Mouse (Mus musculus) midbrain, embryonic 10.5 days (tissue): ENCODE measurements at regions not wholly inside any gene's neighbourhood (a gene's known extent, or its start where the extent isn't known, plus 50 kb on each side); places are given as distances from the start of the nearest gene placed in this dataset.

Experiments used
- DNase-seq: peaks from one replicate; pipeline ENCODE4 v3.0.0-alpha.2; 2017; ENCODE audit warnings: low spot score
- H3K27ac ChIP-seq: fragments of 300-500 bp; sonication (generic); replicated peaks from 2 replicates; pipeline ENCODE4 v1.5.1; 2016; ENCODE audit warnings: mild to moderate bottlenecking
- H3K27me3 ChIP-seq: fragments of 300-500 bp; sonication (generic); 2 replicates; pipeline ENCODE4 v1.6.1; 2016; ENCODE audit warnings: low read depth, mild to moderate bottlenecking; ENCODE audit not compliant: poor library complexity, severe bottlenecking
- H3K36me3 ChIP-seq: fragments of 300-500 bp; sonication (generic); 2 replicates; pipeline ENCODE4 v1.6.1; 2016; ENCODE audit warnings: mild to moderate bottlenecking, moderate library complexity
- H3K4me1 ChIP-seq: fragments of 300-500 bp; sonication (generic); 2 replicates; pipeline ENCODE4 v1.6.1; 2016
- H3K4me3 ChIP-seq: fragments of 300-500 bp; sonication (generic); 2 replicates; pipeline ENCODE4 v1.5.1; 2016; ENCODE audit warnings: mild to moderate bottlenecking, moderate library complexity
- H3K9me3 ChIP-seq: fragments of 300-500 bp; sonication (generic); replicated peaks from 2 replicates; pipeline ENCODE4 v1.6.1; 2016; ENCODE audit warnings: mild to moderate bottlenecking
- WGBS: fragments of 180-500 bp; shearing (Covaris S2); methylation state at CpG from one replicate; pipeline ENCODE4 v1.1.7; 2016; 5-methylcytosine and 5-hydroxymethylcytosine counted together

DNA sequence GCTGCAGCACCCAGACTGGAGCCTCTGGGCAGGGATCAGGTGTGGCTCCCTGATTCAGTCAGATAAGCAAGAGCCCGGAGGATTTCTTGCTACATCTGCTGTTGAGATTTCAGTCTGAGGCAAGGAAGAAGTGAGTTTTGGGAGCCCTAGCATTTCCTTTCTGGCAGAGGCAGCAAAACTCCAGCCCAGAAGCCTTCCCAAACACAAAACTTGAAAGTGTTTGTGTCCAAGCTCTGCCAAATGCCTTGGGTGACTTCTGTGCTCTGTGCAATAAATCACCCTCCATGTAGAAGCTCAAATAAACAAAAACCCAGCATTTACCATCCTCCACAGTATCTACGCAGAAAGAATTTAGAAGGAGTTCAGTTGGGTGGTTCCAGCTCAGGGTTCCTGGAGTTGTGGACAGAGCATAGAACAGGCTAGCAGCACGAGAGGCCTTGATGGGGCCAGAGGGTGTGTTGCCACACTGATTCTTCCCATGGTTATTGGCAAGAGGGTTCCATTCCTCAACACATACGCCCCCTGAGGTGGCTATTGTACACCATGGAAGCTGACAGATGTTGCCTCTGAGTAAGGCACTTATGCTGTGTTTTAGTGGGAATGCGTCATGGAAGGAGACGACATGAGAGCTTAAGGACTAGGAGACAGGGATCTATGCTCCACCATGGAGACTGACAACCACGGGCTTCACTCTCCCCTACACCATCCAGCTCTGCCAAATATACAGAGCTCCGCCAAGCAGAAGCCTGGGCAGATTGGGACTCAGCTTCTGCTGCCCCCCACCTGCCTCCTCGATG is 125.1 kb downstream of the Tmem17 start:
- no peak overlapping the region for H3K27ac ChIP-seq
- WGBS: 86% methylated on average over 9 of the region's 9 CpGs

DNA sequence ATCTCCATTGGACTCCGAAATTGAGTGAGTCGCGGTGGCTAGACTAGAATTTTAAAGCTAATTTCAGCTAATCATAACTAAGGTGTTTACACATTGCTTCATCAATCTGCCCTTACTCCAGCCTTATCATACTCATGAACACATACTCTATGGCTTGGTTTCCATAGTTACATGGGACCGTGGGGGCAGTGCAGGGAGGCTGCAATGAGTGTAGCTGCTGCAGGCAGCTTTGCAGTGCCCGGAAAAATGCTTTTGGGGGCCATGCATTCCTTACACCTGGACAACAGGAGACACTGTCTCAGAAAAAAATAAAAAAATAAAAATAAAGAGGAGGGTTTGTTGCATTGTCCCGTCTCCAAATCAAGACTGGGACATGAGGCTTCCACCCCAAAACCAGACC is 126.3 kb downstream of the Tmem17 start:
- Histone ChIP-seq H3K36me3 (no peaks in the 10 kb centered on the region), H3K9me3 (no peaks in the 10 kb centered on the region), H3K4me3 (no peak overlapping the region), H3K27me3 (no peaks in the 10 kb centered on the region), H3K4me1 (peaks cover 14% of the 10 kb centered on the region), H3K27ac (no peak overlapping the region)
- 86% methylated on average over 6 of the region's 6 CpGs for WGBS
- DNase-seq: no peak

More for the DNA sequence above, 125.1 kb downstream of the Tmem17 start:
- DNase-seq: no peak
- Histone ChIP-seq H3K4me1 (peaks cover 21% of the 10 kb centered on the region), H3K36me3 (no peaks in the 10 kb centered on the region), H3K27me3 (no peaks in the 10 kb centered on the region), H3K4me3 (no peak overlapping the region), H3K9me3 (no peaks in the 10 kb centered on the region)

DNA sequence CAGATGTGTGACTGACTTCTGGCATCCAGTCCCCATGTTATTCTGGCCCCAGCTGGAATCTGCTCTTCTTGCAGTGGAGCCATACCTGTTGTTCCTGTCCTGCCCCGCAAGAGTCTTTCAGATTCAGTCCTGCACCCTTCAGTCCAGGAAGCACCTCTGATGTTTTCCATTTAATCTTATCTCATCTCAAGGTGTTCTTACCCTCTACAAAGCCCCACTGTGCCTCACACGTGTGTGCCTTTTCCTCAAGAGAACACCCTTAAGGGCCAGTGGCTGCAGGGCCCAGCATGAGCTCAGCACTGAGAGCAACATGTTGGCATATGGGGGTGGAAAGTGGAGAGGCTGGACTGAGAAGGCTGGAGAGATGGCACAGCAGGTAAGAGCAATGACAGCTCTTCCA is 126.8 kb downstream of the Tmem17 start:
- no peak for DNase-seq
- WGBS: 63% methylated on average over 2 of the region's 2 CpGs
- no peaks in the 10 kb centered on the region for H3K36me3 ChIP-seq
- H3K27ac ChIP-seq: no peak overlapping the region
- no peaks in the 10 kb centered on the region for H3K9me3 ChIP-seq
- H3K4me3 ChIP-seq: no peak overlapping the region
- no peaks in the 10 kb centered on the region for H3K27me3 ChIP-seq
- H3K4me1 ChIP-seq: peaks cover 13% of the 10 kb centered on the region

DNA sequence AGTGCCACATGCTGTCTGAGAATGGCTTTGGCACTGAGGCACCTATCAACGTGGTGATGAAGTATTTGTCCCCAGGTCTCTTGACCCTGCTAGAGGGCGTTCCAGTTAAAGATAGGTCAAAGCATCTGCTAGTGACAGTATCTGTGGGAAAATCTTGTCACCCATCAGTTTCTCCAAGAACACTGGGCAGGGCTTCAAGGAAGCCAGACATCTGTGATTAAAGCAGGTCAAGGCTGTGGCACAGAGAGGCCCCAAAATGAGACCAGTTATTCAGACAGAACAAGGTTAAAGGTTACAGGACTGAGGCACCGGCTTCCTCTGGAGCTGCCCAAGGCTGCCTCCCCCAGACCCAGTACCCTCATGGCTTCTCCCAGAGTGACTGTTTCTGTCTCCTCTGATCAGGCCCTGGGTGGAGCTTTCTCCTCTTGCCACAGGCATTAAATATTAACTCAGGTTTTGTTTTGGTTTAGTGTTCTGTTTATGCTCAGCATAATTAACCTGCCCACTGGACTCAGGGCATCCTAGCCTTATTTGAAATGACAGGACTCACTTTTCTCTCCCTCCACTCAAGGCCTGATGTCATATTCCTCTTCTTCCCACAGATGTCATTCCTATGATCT is 128.6 kb downstream of the Tmem17 start:
- DNase-seq: no peak
- Histone ChIP-seq H3K4me1 (0 out of 2 replicates have a peak, but pooled peaks cover 5% of the 10 kb centered on the region), H3K27me3 (no peaks in the 10 kb centered on the region), H3K9me3 (no peaks in the 10 kb centered on the region), H3K4me3 (no peak overlapping the region), H3K36me3 (no peaks in the 10 kb centered on the region), H3K27ac (no peak overlapping the region)
- 61% methylated on average over 3 of the region's 3 CpGs for WGBS

DNA sequence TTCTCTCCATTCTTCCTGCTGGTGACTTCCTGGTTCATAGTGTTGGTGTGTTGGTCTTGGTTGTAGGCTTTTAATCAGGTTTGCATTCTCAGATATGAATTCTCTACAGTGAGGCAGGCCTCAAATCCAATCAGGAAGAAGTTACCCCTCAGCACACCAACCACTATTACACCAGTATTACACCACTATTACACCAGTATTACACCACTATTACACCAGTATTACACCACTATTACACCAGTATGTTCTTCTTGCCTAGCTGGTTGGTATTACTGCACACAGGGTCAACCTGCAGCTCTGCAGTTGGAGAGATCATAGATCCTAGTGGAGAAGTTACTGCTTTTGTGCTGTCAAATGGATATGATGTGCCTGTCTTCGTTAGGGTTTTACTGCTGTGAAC is 129.6 kb downstream of the Tmem17 start:
- Histone ChIP-seq H3K36me3 (no peaks in the 10 kb centered on the region), H3K4me3 (no peak overlapping the region), H3K27me3 (no peaks in the 10 kb centered on the region), H3K4me1 (0 out of 2 replicates have a peak, but pooled peaks cover 5% of the 10 kb centered on the region), H3K27ac (no peak overlapping the region), H3K9me3 (no peaks in the 10 kb centered on the region)
- DNase-seq: no peak
- 96% methylated on average over 1 of the region's 1 CpGs for WGBS

DNA sequence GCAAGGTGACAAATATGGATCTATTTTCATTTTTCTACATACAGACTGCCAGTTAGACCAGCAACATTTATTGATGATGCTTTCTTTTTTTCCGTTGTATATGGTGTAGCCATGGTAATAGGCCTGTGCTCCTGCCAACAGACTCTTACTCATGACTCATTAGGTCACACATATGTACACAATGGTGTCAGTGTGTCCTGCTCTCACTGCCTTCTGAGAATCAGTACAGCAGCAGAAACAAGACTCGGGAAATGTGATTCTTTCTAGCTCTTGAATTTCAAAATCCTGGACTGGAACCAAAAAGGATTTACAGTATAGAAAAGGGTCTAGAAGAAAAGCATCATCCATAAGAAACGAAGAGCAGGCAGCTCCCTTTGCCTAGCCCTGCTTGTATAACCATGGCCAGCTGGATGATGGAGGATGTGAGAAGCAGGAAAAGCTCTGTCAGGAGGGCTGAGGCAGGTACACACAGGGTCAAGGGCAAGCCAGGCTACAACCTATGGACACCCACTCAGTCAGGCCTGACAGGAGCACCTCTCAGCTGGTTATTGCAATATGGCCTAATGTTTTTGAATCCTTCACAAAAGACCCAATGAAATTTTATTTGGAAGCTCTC is 132.2 kb downstream of the Tmem17 start:
- H3K27me3 ChIP-seq: no peaks in the 10 kb centered on the region

DNA sequence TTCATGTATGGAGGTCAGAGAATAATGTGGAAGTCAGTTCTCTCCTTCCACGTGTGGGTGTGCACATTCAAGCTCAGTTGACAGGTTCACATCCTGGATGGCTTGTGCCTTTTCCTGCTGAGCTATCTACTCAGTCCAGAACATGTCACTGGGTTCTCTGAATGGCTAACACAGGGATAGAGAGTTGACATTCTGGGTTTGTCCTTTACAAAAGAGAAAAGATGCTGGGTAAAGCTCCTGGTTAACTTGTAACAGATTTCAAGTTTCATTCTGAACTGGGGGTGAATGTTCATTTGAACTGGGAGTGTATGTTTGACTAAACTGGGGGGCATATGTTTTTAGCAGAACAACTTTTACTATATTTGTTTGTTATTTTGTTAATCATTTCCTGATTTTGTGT is 133.0 kb downstream of the Tmem17 start:
- Histone ChIP-seq H3K36me3 (no peaks in the 10 kb centered on the region), H3K9me3 (no peaks in the 10 kb centered on the region), H3K4me1 (peaks cover 1% of the 10 kb centered on the region; the same call in 1 of the 2 replicates), H3K4me3 (no peak overlapping the region), H3K27me3 (no peaks in the 10 kb centered on the region), H3K27ac (no peak overlapping the region)
- DNase-seq: no peak
- 63% methylated on average over 1 of the region's 1 CpGs for WGBS

More for the DNA sequence above, 132.2 kb downstream of the Tmem17 start:
- no peaks in the 10 kb centered on the region for H3K36me3 ChIP-seq
- H3K4me1 ChIP-seq: no peaks in the 10 kb centered on the region
- DNase-seq: no peak
- no peak overlapping the region for H3K4me3 ChIP-seq
- WGBS: 84% methylated on average over 3 of the region's 3 CpGs
- no peaks in the 10 kb centered on the region for H3K9me3 ChIP-seq
- H3K27ac ChIP-seq: no peak overlapping the region

DNA sequence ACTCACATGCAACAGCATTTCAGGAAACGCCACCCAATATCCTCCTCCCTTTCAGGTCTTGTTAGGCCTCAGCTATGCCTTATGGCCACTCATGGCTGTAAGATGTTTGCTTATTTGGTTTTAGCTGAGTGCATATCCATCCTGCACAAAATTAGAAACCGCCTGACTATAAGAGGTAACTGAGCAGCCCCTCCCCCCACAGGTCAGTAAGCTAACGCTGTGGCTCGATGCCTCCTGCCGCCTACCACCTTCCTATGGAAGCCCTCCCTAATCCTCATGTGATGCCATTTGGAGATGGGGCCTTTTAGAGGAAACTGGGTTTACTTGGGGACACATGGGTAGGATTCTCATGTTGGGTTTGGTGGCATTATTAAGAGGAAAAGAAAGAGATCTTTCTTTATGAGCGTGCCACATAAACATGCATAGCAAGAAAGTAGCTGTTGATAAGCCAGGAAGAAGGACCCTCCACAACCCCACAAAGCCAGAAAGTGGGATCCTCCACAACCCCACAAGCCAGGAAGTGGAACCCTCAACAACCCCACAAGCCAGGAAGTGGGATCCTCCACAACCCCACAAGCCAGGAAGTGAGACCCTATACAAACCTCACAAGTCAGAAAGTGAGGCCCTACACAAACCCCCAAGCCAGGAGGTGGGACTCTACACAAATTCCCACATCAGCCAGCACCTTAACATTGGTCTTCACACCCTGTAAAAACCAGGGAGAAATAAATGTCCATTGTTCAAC is 134.5 kb downstream of the Tmem17 start:
- no peak for DNase-seq
- no peak overlapping the region for H3K4me3 ChIP-seq
- H3K27ac ChIP-seq: no peak overlapping the region
- no peaks in the 10 kb centered on the region for H3K27me3 ChIP-seq
- H3K9me3 ChIP-seq: no peaks in the 10 kb centered on the region
- H3K36me3 ChIP-seq: no peaks in the 10 kb centered on the region
- 72% methylated on average over 6 of the region's 6 CpGs for WGBS
- H3K4me1 ChIP-seq: peaks cover 3% of the 10 kb centered on the region; the same call in 1 of the 2 replicates

DNA sequence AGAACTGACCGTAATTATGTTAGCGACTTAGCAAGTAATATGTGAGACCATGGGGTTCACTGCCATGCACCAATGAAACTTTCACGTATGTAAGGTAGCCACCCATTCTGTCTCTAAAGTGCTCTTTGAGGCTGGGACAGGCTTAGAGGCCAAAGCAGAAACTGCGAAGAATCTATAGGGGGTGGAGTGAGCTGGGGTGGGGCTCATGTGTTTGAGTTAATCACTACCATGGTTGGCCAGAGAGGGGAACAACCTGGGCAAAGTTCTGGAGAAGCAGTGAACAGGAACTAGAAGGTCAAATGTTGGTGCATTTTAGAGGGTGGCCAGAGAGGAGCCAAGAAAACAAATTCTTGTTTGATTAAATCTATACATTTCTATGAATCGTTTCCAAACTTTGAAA is 136.4 kb downstream of the Tmem17 start:
- Histone ChIP-seq H3K9me3 (no peaks in the 10 kb centered on the region), H3K4me3 (no peak overlapping the region), H3K4me1 (peaks cover 3% of the 10 kb centered on the region; the same call in 1 of the 2 replicates), H3K27ac (no peak overlapping the region), H3K36me3 (no peaks in the 10 kb centered on the region), H3K27me3 (no peaks in the 10 kb centered on the region)
- 89% methylated on average over 5 of the region's 5 CpGs for WGBS
- no peak for DNase-seq

DNA sequence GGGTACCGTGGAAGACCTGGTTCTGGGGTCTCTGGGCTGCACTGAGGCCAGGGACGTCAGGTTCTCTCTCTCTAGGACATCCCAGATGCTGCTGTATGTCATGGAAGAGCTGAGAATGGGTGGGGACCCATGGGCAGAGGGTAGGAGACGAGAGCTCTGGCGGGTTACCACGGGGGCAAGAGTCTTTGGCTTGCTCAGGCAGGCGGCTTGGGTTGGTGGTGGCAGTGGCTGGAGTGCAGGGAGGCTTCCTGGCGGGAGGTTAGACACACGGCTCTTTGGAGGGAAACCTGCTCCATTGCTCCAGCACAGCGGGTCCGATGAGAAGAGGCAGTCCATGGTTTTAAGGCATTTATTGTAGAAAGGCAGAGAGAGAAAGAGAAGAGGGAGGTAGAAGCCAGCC is 138.9 kb downstream of the Tmem17 start:
- H3K27me3 ChIP-seq: no peaks in the 10 kb centered on the region
- H3K9me3 ChIP-seq: no peaks in the 10 kb centered on the region
- peaks cover 3% of the 10 kb centered on the region; the same call in 1 of the 2 replicates for H3K4me1 ChIP-seq
- no peaks in the 10 kb centered on the region for H3K36me3 ChIP-seq
- whole genome bisulfite sequencing: 90% methylated on average over 10 of the region's 10 CpGs
- H3K4me3 ChIP-seq: no peak overlapping the region
- no peak overlapping the region for H3K27ac ChIP-seq
- no peak for DNase-seq

DNA sequence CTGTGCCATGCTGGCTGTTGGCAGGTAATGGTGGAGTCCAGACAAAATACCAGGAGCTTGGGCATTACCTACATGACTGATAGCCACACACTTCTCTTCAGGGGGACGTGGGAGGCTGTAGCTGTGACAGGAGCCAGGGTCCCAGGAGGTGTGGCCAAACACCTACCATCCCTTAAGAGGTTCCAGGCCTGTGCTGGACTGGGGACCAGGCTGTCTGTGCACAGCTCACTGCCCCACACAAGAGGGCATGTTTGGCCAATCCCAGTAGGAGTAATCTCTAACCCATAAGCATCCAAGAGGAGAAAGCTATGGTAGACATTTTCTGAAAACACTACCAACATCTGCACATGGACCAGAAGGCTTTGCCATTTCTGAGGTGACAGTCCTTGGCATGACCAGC is 139.4 kb downstream of the Tmem17 start:
- Histone ChIP-seq H3K4me3 (no peak overlapping the region), H3K27me3 (no peaks in the 10 kb centered on the region), H3K4me1 (peaks cover 3% of the 10 kb centered on the region; the same call in 1 of the 2 replicates), H3K36me3 (no peaks in the 10 kb centered on the region), H3K27ac (no peak overlapping the region), H3K9me3 (no peaks in the 10 kb centered on the region)
- WGBS: 68% methylated on average over 1 of the region's 1 CpGs
- DNase-seq: no peak

DNA sequence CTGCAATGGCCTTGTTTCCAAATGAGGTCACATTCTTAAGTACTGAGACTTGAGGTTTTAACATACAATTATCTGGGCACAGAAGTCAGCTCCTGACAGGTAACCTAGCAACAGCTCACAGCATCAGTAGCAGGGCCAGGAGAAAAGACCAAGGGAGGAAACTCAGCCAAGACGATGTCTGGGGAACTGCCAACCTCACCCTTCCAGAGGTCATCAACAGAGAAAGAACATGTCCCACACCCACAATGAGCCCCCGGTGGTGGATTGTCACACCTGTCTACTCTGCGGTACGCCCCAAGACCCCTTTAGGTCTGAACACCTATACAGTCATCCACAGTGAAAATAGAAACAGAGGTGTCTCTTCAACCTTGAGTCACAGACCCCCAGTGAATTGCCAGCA is 140.0 kb downstream of the Tmem17 start:
- Histone ChIP-seq H3K27ac (no peak overlapping the region), H3K27me3 (no peaks in the 10 kb centered on the region), H3K9me3 (no peaks in the 10 kb centered on the region), H3K36me3 (no peaks in the 10 kb centered on the region), H3K4me1 (peaks cover 3% of the 10 kb centered on the region; the same call in 1 of the 2 replicates), H3K4me3 (no peak overlapping the region)
- whole genome bisulfite sequencing: 96% methylated on average over 4 of the region's 4 CpGs
- no peak for DNase-seq
